Mouse (Mus musculus): ENCODE results near the gene Ltbp2. TPM values are rescaled to one million over a fixed set of nuclear protein-coding genes. Genes with fewer than 3 reads are reported as not detected.

Gene Ltbp2
- polyA plus RNA-seq, 1 experiment from 2014 or later: 0.83 TPM

DNA sequence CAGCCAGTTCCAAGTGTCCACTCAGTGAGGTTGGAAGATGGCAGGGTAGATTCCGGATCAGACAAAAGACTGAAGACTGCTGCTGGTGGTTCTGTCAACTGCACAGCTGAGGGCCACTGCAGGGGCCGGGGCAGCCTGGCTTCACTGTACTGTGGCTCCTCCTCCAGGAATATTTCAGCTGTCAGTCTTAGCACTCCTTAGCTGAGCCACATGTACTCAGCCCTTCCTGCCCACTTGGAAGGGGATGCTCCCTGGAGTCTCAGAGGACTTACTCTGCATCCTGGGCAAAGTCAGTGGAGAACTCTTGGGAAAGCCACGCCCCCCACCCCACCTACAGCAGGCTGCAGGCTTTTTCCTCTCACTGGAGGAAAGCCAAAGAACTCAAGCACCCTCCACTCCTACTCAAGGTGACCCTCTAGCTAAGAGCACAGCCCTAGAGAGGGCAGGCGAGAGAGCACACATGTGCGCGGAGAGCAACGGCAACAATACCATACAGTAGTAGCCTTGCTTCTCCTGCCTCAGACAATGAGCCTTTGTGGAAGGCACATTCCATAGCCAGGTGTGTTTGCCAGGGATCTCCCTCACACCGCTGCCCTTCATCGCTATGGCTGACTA lies 71.0 kb downstream of the Ltbp2 start:
- Histone ChIP-seq H3K27me3 (replicated peaks; ENCODE audit: control insufficient read depth, insufficient read depth, low read length) (no peaks in the 10 kb centered on the region), H3K9ac (ENCODE audit: low read depth, low read length) (peak overlapping the region; percentile 48; the same call in 1 of the 2 replicates), H3K9me3 (ENCODE audit: control insufficient read depth, low read length) (no peaks in the 10 kb centered on the region), H3K36me3 (ENCODE audit: control insufficient read depth, insufficient read depth, low read length) (no peaks in the 10 kb centered on the region), H3K4me1 (ENCODE audit: control insufficient read depth, insufficient read depth, low read length) (peaks cover 24% of the 10 kb centered on the region), H3K27ac (ENCODE audit: low read length) (peak overlapping the region; percentile 86), H3K4me3 (ENCODE audit: low read length) (no peak overlapping the region), H3K4me2 (ENCODE audit: low read depth, low read length) (peak overlapping the region; percentile 43; the same call in 1 of the 2 replicates)
- ATAC-seq: peak; percentile 90
- 50% methylated on average over 9 of the region's 9 CpGs for WGBS

DNA sequence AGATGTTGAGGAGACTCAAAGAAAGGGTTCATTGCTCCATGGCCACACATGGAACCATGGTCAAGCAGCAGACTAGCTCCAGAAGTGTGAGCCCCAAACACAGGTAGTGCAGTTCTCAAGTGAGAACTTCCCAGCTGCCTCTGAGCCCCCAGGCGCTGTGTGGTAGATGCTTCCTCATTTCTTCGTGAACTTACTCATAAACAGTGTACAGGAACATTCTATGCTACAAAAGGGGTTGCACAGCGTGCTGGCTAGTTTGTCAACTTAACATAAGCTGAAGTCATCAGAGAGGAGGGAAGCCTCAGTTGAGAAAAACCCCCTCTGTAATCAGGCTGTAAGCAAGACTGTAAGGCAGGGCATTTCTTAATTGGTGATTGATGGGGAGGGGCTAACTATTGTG lies 73.7 kb downstream of the Ltbp2 start:
- Histone ChIP-seq H3K4me1 (ENCODE audit: control insufficient read depth, insufficient read depth, low read length) (peaks cover 24% of the 10 kb centered on the region), H3K9ac (ENCODE audit: low read depth, low read length) (no peak overlapping the region), H3K36me3 (ENCODE audit: control insufficient read depth, insufficient read depth, low read length) (no peaks in the 10 kb centered on the region), H3K27ac (ENCODE audit: low read length) (no peak overlapping the region), H3K27me3 (replicated peaks; ENCODE audit: control insufficient read depth, insufficient read depth, low read length) (no peaks in the 10 kb centered on the region), H3K4me2 (ENCODE audit: low read depth, low read length) (no peak overlapping the region), H3K4me3 (ENCODE audit: low read length) (no peak overlapping the region), H3K9me3 (ENCODE audit: control insufficient read depth, low read length) (no peaks in the 10 kb centered on the region)
- 92% methylated on average over 3 of the region's 3 CpGs for WGBS
- no peak for ATAC-seq

DNA sequence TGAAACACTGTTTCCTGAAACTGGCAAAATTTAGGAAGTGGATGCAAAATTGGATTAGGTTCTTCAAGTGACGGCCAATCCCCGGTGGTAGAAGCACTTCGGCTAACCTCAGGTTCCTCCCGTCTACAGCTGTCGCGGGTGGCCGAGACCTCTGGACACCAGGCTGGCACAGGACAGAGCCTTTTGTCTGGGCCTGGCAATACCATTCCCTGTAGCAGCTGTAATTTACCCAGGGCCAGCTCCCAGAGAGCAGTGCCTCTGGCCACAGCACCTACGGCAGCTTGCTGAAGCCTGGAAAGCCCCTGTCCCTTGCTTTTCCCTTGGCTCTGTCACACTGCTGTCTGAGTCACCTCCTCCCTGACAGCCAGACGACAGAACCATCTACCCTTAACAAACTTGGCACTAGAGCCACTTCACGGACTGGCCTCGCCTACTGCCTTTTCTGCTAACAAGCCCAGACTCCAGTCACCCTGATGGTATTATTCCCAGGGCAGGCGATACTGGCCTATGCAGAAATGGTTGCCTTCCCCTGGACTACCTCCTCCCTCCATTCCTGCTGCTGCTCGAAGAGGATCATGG lies 74.7 kb downstream of the Ltbp2 start:
- WGBS: 82% methylated on average over 13 of the region's 13 CpGs
- Histone ChIP-seq H3K4me2 (ENCODE audit: low read depth, low read length) (no peak overlapping the region), H3K4me1 (ENCODE audit: control insufficient read depth, insufficient read depth, low read length) (peaks cover 19% of the 10 kb centered on the region), H3K4me3 (ENCODE audit: low read length) (no peak overlapping the region), H3K9ac (ENCODE audit: low read depth, low read length) (no peak overlapping the region), H3K27ac (ENCODE audit: low read length) (no peak overlapping the region), H3K9me3 (ENCODE audit: control insufficient read depth, low read length) (no peaks in the 10 kb centered on the region), H3K27me3 (replicated peaks; ENCODE audit: control insufficient read depth, insufficient read depth, low read length) (no peaks in the 10 kb centered on the region), H3K36me3 (ENCODE audit: control insufficient read depth, insufficient read depth, low read length) (no peaks in the 10 kb centered on the region)
- no peak for ATAC-seq

DNA sequence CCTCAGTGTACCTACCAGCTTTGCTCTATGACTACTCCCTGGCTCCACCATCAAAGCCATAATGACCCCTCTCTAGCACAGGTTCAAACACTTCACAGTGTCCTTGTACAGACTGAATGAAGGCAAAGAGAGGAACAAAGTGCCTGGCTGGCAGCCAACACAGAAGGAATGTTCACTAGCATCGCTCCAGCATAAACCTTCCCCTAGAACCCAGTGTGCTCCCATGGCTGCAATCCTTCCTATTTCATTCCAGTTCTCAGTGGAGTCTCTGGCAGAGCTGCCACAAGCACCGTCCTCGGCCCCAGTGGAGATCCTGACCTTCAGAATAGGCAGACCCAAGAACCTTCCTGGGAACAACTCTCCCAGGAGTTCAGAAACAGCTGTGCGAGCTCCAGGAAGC lies 75.9 kb downstream of the Ltbp2 start:
- Histone ChIP-seq H3K9ac (ENCODE audit: low read depth, low read length) (no peak overlapping the region), H3K27me3 (replicated peaks; ENCODE audit: control insufficient read depth, insufficient read depth, low read length) (no peaks in the 10 kb centered on the region), H3K27ac (ENCODE audit: low read length) (no peak overlapping the region), H3K4me1 (ENCODE audit: control insufficient read depth, insufficient read depth, low read length) (peaks cover 9% of the 10 kb centered on the region), H3K36me3 (ENCODE audit: control insufficient read depth, insufficient read depth, low read length) (no peaks in the 10 kb centered on the region), H3K9me3 (ENCODE audit: control insufficient read depth, low read length) (no peaks in the 10 kb centered on the region), H3K4me2 (ENCODE audit: low read depth, low read length) (no peak overlapping the region), H3K4me3 (ENCODE audit: low read length) (no peak overlapping the region)
- no peak for ATAC-seq
- 50% methylated on average over 4 of the region's 4 CpGs for WGBS

DNA sequence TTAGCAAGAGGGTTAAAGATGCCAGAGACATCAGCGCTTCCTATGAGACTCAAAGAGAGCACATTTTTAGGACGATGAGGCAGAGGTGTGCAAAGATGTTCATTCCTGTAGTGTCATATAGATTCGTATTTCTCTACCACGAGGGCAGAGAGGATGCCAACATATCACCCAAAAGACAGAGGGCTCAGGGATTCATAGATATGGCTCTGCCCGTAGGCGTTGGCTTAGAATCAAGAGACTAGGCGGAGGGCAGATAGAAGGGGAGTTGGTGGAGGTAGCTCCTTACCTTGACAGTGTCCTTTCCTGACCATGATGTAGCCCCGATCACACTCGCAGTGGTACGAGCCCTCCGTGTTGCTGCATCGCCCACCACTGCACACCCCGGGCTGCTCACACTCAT lies 77.2 kb downstream of the Ltbp2 start:
- no peak overlapping the region for H3K4me3 ChIP-seq (ENCODE audit: low read length)
- H3K4me1 ChIP-seq (ENCODE audit: control insufficient read depth, insufficient read depth, low read length): peaks cover 6% of the 10 kb centered on the region
- H3K4me2 ChIP-seq (ENCODE audit: low read depth, low read length): no peak overlapping the region
- ATAC-seq: no peak
- H3K9me3 ChIP-seq (ENCODE audit: control insufficient read depth, low read length): no peaks in the 10 kb centered on the region
- 92% methylated on average over 13 of the region's 13 CpGs for WGBS
- no peaks in the 10 kb centered on the region for H3K36me3 ChIP-seq (ENCODE audit: control insufficient read depth, insufficient read depth, low read length)
- no peak overlapping the region for H3K9ac ChIP-seq (ENCODE audit: low read depth, low read length)
- no peaks in the 10 kb centered on the region for H3K27me3 ChIP-seq (replicated peaks; ENCODE audit: control insufficient read depth, insufficient read depth, low read length)
- H3K27ac ChIP-seq (ENCODE audit: low read length): no peak overlapping the region

DNA sequence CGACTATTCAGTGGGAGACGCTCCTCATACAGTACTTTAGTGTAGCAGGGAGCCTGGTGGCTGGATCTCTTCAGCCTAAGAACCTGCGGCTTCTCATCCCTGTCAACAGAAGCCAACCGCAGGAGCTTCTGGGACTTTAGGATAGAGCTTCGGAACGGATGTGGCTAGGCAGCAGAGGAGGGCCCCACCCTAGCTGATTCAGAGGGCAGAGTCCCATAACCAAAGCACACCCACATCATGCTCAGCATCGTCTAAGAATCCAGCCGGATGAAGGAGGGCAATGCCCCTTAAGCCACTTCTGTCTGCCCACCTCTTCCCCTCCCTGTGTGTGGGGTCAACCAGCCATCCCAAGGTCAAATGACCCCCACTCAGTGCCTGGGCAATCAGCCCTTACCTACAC lies 81.7 kb downstream of the Ltbp2 start:
- 74% methylated on average over 8 of the region's 8 CpGs for WGBS
- Histone ChIP-seq H3K9ac (ENCODE audit: low read depth, low read length) (no peak overlapping the region), H3K4me2 (ENCODE audit: low read depth, low read length) (no peak overlapping the region), H3K4me1 (ENCODE audit: control insufficient read depth, insufficient read depth, low read length) (peaks cover 3% of the 10 kb centered on the region; the same call in 1 of the 2 replicates), H3K27me3 (replicated peaks; ENCODE audit: control insufficient read depth, insufficient read depth, low read length) (no peaks in the 10 kb centered on the region), H3K27ac (ENCODE audit: low read length) (no peak overlapping the region), H3K4me3 (ENCODE audit: low read length) (no peak overlapping the region), H3K36me3 (ENCODE audit: control insufficient read depth, insufficient read depth, low read length) (no peaks in the 10 kb centered on the region), H3K9me3 (ENCODE audit: control insufficient read depth, low read length) (no peaks in the 10 kb centered on the region)
- ATAC-seq: peak; percentile 68; the same call in 1 of the 2 replicates

DNA sequence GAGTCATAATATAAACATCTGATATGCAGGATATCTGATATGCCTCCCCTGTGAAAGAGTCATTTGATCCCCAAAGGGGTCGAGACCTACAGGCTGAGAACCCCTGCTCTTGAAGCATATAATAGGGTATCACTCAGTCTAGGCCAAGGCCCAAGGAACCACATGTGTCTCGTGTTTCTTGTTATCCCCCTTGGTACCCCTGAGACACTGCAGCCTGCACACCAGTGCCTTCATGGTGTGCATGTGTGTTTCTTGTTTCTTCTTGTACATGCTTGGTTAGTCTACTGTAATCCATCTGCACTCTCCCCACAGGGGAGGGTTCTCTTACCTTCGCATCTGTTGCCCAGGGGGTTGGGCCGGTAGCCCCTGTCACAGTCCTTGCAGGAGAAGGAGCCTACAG lies 83.7 kb downstream of the Ltbp2 start:
- Histone ChIP-seq H3K27me3 (replicated peaks; ENCODE audit: control insufficient read depth, insufficient read depth, low read length) (no peaks in the 10 kb centered on the region), H3K36me3 (ENCODE audit: control insufficient read depth, insufficient read depth, low read length) (no peaks in the 10 kb centered on the region), H3K27ac (ENCODE audit: low read length) (no peak overlapping the region), H3K4me2 (ENCODE audit: low read depth, low read length) (no peak overlapping the region), H3K9me3 (ENCODE audit: control insufficient read depth, low read length) (no peaks in the 10 kb centered on the region), H3K4me3 (ENCODE audit: low read length) (no peak overlapping the region), H3K4me1 (ENCODE audit: control insufficient read depth, insufficient read depth, low read length) (peaks cover 3% of the 10 kb centered on the region; the same call in 1 of the 2 replicates), H3K9ac (ENCODE audit: low read depth, low read length) (no peak overlapping the region)
- 78% methylated on average over 4 of the region's 4 CpGs for WGBS
- ATAC-seq: no peak

DNA sequence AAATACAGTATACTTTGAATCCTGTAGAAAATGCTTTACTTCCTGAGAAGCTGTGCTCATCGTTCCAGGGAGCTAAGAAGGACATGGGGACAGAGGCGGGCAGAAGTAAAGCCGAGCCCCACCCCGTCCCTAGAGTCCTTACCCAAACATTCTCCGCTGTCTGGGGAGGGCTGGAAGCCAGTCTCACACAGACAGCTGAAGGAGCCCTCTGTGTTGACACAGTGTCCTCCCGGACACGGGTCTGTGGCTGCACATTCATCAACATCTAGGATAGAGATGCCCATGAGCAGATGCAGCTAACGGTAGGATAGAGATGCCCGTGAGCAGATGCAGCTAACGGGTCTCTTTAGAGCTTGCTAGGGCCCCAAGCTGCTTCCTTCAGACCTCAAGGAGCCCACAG lies 85.5 kb downstream of the Ltbp2 start:
- 39% methylated on average over 10 of the region's 10 CpGs for WGBS
- Histone ChIP-seq H3K4me3 (ENCODE audit: low read length) (no peak overlapping the region), H3K9ac (ENCODE audit: low read depth, low read length) (no peak overlapping the region), H3K27me3 (replicated peaks; ENCODE audit: control insufficient read depth, insufficient read depth, low read length) (no peaks in the 10 kb centered on the region), H3K4me1 (ENCODE audit: control insufficient read depth, insufficient read depth, low read length) (peaks cover 3% of the 10 kb centered on the region; the same call in 1 of the 2 replicates), H3K36me3 (ENCODE audit: control insufficient read depth, insufficient read depth, low read length) (no peaks in the 10 kb centered on the region), H3K27ac (ENCODE audit: low read length) (no peak overlapping the region), H3K9me3 (ENCODE audit: control insufficient read depth, low read length) (no peaks in the 10 kb centered on the region), H3K4me2 (ENCODE audit: low read depth, low read length) (no peak overlapping the region)
- ATAC-seq: no peak

DNA sequence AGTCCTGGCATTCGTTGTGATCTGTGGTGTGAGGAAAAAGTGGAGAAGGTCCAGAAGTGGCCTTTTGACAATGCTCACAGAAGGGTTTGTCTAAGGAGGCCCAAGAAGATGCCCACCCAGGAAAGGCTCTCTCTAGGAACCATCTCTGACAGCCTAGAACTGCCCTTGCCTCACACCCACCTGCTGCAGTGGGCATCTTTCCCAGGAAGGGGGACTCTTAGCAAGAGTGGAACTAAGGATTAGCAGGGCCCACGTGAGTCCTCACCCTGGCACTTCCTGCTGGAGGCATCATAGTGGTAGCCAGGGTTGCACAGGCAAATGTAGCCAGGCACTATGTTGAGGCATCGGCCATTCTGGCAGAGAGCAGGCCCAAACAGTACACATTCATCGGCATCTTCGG lies 90.2 kb downstream of the Ltbp2 start:
- no peak for ATAC-seq
- Histone ChIP-seq H3K27me3 (replicated peaks; ENCODE audit: control insufficient read depth, insufficient read depth, low read length) (no peaks in the 10 kb centered on the region), H3K9ac (ENCODE audit: low read depth, low read length) (no peak overlapping the region), H3K27ac (ENCODE audit: low read length) (no peak overlapping the region), H3K4me3 (ENCODE audit: low read length) (no peak overlapping the region), H3K4me1 (ENCODE audit: control insufficient read depth, insufficient read depth, low read length) (peaks cover 8% of the 10 kb centered on the region), H3K36me3 (ENCODE audit: control insufficient read depth, insufficient read depth, low read length) (no peaks in the 10 kb centered on the region), H3K4me2 (ENCODE audit: low read depth, low read length) (no peak overlapping the region), H3K9me3 (ENCODE audit: control insufficient read depth, low read length) (no peaks in the 10 kb centered on the region)
- 84% methylated on average over 5 of the region's 5 CpGs for WGBS
